Mouse (Mus musculus) CH12.LX (cell line): ENCODE data around the gene Olfr172. TPM values are rescaled to one million over a fixed set of nuclear protein-coding genes. Genes with fewer than 3 reads are reported as not detected.

ENCODE experiments used
- DNase-seq: peaks from one replicate; pipeline ENCODE4 v3.0.0-alpha.2; 2013; ENCODE audit errors: extremely low read depth
- H3K27ac ChIP-seq: 2 replicates; pipeline ENCODE4 v1.5.1; 2012; ENCODE audit warnings: low read depth, mild to moderate bottlenecking, control low read depth, moderate library complexity; ENCODE audit not compliant: insufficient read depth
- H3K27me3 ChIP-seq: replicated peaks from 2 replicates; pipeline ENCODE3; 2012; ENCODE audit warnings: inconsistent platforms
- H3K36me3 ChIP-seq, 2 experiments: replicated peaks in 1 of 2; 2 replicates each; pipeline versions ENCODE3 to v1.6.1; 2012; ENCODE audit warnings: inconsistent platforms in 1 of 2, low read length in 1 of 2, mild to moderate bottlenecking in 1 of 2, mixed read lengths in 1 of 2, moderate library complexity in 1 of 2; ENCODE audit not compliant: control insufficient read depth in 1 of 2, insufficient read depth in 1 of 2
- H3K4me1 ChIP-seq, 2 experiments: 2 replicates each; pipeline ENCODE4 v1.6.1; 2012; ENCODE audit warnings: inconsistent platforms in 1 of 2, moderate library complexity in 1 of 2; ENCODE audit not compliant: insufficient read depth in 2 of 2, control insufficient read depth in 1 of 2
- H3K4me2 ChIP-seq: 2 replicates; pipeline ENCODE4 v1.6.1; 2012; ENCODE audit warnings: low read depth, mild to moderate bottlenecking, control low read depth; ENCODE audit not compliant: poor library complexity, insufficient read depth, severe bottlenecking
- H3K4me3 ChIP-seq, 3 experiments: fragments of 150-350 bp in 1 of 3; sonication (generic) in 1 of 3; replicated peaks in 1 of 3; 2 replicates each; pipeline versions ENCODE3 to v1.5.1; 2011 to 2012; ENCODE audit warnings: low read depth in 2 of 3, low read length in 2 of 3, mild to moderate bottlenecking in 2 of 3, moderate library complexity in 2 of 3, control low read depth in 1 of 3, improper control_type of control experiment in 1 of 3, inconsistent platforms in 1 of 3, mixed read lengths in 1 of 3; ENCODE audit not compliant: poor library complexity in 1 of 3
- H3K79me2 ChIP-seq: replicated peaks from 2 replicates; pipeline ENCODE4 v1.6.1; 2012; ENCODE audit warnings: mild to moderate bottlenecking, moderate library complexity; ENCODE audit not compliant: control insufficient read depth, poor library complexity, insufficient read depth, severe bottlenecking; ENCODE audit errors: extremely low read depth
- H3K9ac ChIP-seq: 2 replicates; pipeline ENCODE4 v1.6.1; 2012; ENCODE audit warnings: low read depth, mild to moderate bottlenecking, control low read depth, moderate library complexity; ENCODE audit not compliant: insufficient read depth
- H3K9me3 ChIP-seq: replicated peaks from 2 replicates; pipeline ENCODE3; 2012; ENCODE audit warnings: low read length, inconsistent platforms, mixed read lengths
- BHLHE40 ChIP-seq: IDR thresholded peaks from 2 replicates; pipeline ENCODE4 v1.6.1; 2011; ENCODE audit warnings: mild to moderate bottlenecking, low read depth, low read length, improper control_type of control experiment
- CHD1 ChIP-seq: IDR thresholded peaks from 2 replicates; pipeline ENCODE4 v1.6.1; 2012; ENCODE audit warnings: low read depth, low read length, improper control_type of control experiment, inconsistent platforms
- CHD2 ChIP-seq: IDR thresholded peaks from 2 replicates; pipeline ENCODE4 v1.6.1; 2011; ENCODE audit warnings: low read length, improper control_type of control experiment
- CTCF ChIP-seq, 2 experiments: IDR thresholded peaks in 1 of 2; conservative IDR thresholded peaks in 1 of 2; 2 replicates each; pipeline ENCODE4 v1.5.1; 2011 to 2012; ENCODE audit warnings: low read depth in 2 of 2, low read length in 2 of 2, improper control_type of control experiment in 1 of 2, inconsistent platforms in 1 of 2, mild to moderate bottlenecking in 1 of 2, moderate library complexity in 1 of 2
- E2F4 ChIP-seq: IDR thresholded peaks from 2 replicates; pipeline ENCODE4 v1.6.1; 2011; ENCODE audit warnings: low read depth, low read length, improper control_type of control experiment; ENCODE audit not compliant: insufficient replicate concordance
- ELF1 ChIP-seq: IDR thresholded peaks from 2 replicates; pipeline ENCODE4 v1.6.1; 2014; ENCODE audit warnings: low read depth, mild to moderate bottlenecking, inconsistent platforms, low read length, improper control_type of control experiment
- ETS1 ChIP-seq: conservative IDR thresholded peaks from 2 replicates; pipeline ENCODE4 v1.6.1; 2012; ENCODE audit warnings: low read depth, mild to moderate bottlenecking, inconsistent platforms, low read length, improper control_type of control experiment, moderate library complexity
- GABPA ChIP-seq: IDR thresholded peaks from 2 replicates; pipeline ENCODE4 v1.6.1; 2012; ENCODE audit warnings: low read depth, low read length, improper control_type of control experiment, inconsistent platforms; ENCODE audit not compliant: insufficient replicate concordance
- HCFC1 ChIP-seq: IDR thresholded peaks from 2 replicates; pipeline ENCODE4 v1.6.1; 2012; ENCODE audit warnings: low read depth, mild to moderate bottlenecking, inconsistent platforms, low read length, improper control_type of control experiment
- IRF4 ChIP-seq: IDR thresholded peaks from 2 replicates; pipeline ENCODE4 v1.6.1; 2014; ENCODE audit warnings: low read depth, mild to moderate bottlenecking, inconsistent platforms, low read length, improper control_type of control experiment
- JUN ChIP-seq: IDR thresholded peaks from 2 replicates; pipeline ENCODE4 v1.6.1; 2011; ENCODE audit warnings: low read depth, mild to moderate bottlenecking, low read length, improper control_type of control experiment, moderate library complexity; ENCODE audit not compliant: insufficient read depth
- JUND ChIP-seq: conservative IDR thresholded peaks from 2 replicates; pipeline ENCODE4 v1.6.1; 2011; ENCODE audit warnings: low read depth, low read length, improper control_type of control experiment
- KAT2A ChIP-seq: IDR thresholded peaks from 2 replicates; pipeline ENCODE4 v1.6.1; 2012; ENCODE audit warnings: low read length, improper control_type of control experiment, inconsistent platforms; ENCODE audit not compliant: insufficient replicate concordance
- MAFK ChIP-seq: IDR thresholded peaks from 2 replicates; pipeline ENCODE4 v1.6.1; 2011; ENCODE audit warnings: low read length, improper control_type of control experiment; ENCODE audit not compliant: insufficient replicate concordance
- MAZ ChIP-seq: IDR thresholded peaks from 2 replicates; pipeline ENCODE4 v1.6.1; 2012; ENCODE audit warnings: low read depth, mild to moderate bottlenecking, inconsistent platforms, low read length, improper control_type of control experiment, moderate library complexity
- MEF2A ChIP-seq: IDR thresholded peaks from 2 replicates; pipeline ENCODE4 v1.6.1; 2014; ENCODE audit warnings: low read depth, mild to moderate bottlenecking, inconsistent platforms, low read length, improper control_type of control experiment, borderline replicate concordance
- MXI1 ChIP-seq: IDR thresholded peaks from 2 replicates; pipeline ENCODE4 v1.6.1; 2011; ENCODE audit warnings: mild to moderate bottlenecking, low read depth, low read length, improper control_type of control experiment
- NELFE ChIP-seq: IDR thresholded peaks from 2 replicates; pipeline ENCODE4 v1.6.1; 2011; ENCODE audit warnings: low read depth, low read length, improper control_type of control experiment
- NRF1 ChIP-seq: IDR thresholded peaks from 2 replicates; pipeline ENCODE4 v1.6.1; 2014; ENCODE audit warnings: low read depth, mild to moderate bottlenecking, inconsistent platforms, low read length, improper control_type of control experiment, moderate library complexity
- POLR2A ChIP-seq: IDR thresholded peaks from 2 replicates; pipeline ENCODE4 v1.6.1; 2011; ENCODE audit warnings: low read depth, mild to moderate bottlenecking, improper control_type of control experiment, low read length
- RCOR1 ChIP-seq: conservative IDR thresholded peaks from 2 replicates; pipeline ENCODE4 v1.6.1; 2012; ENCODE audit warnings: low read depth, mild to moderate bottlenecking, inconsistent platforms, low read length, improper control_type of control experiment
- SIN3A ChIP-seq: IDR thresholded peaks from 2 replicates; pipeline ENCODE4 v1.6.1; 2012; ENCODE audit warnings: low read length, improper control_type of control experiment, inconsistent platforms
- SMC3 ChIP-seq: IDR thresholded peaks from 2 replicates; pipeline ENCODE4 v1.6.1; 2011; ENCODE audit warnings: low read depth, low read length, improper control_type of control experiment
- TBP ChIP-seq: conservative IDR thresholded peaks from 2 replicates; pipeline ENCODE4 v1.6.1; 2011; ENCODE audit warnings: low read depth, low read length, improper control_type of control experiment
- TCF12 ChIP-seq: IDR thresholded peaks from 2 replicates; pipeline ENCODE4 v1.6.1; 2014; ENCODE audit warnings: low read depth, mild to moderate bottlenecking, inconsistent platforms, low read length, improper control_type of control experiment
- UBTF ChIP-seq: IDR thresholded peaks from 2 replicates; pipeline ENCODE4 v1.6.1; 2012; ENCODE audit warnings: low read depth, mild to moderate bottlenecking, inconsistent platforms, low read length, improper control_type of control experiment, moderate library complexity
- USF2 ChIP-seq: conservative IDR thresholded peaks from 2 replicates; pipeline ENCODE4 v1.6.1; 2011; ENCODE audit warnings: low read depth, low read length, improper control_type of control experiment
- ZC3H11A ChIP-seq: IDR thresholded peaks from 2 replicates; pipeline ENCODE4 v1.6.1; 2012; ENCODE audit warnings: low read depth, mild to moderate bottlenecking, inconsistent platforms, low read length, improper control_type of control experiment
- ZKSCAN1 ChIP-seq: IDR thresholded peaks from 2 replicates; pipeline ENCODE4 v1.6.1; 2012; ENCODE audit warnings: low read depth, inconsistent platforms, low read length, improper control_type of control experiment, borderline replicate concordance
- ZMIZ1 ChIP-seq: IDR thresholded peaks from 2 replicates; pipeline ENCODE4 v1.6.1; 2012; ENCODE audit warnings: low read depth, mild to moderate bottlenecking, inconsistent platforms, low read length, improper control_type of control experiment
- ZNF384 ChIP-seq: IDR thresholded peaks from 2 replicates; pipeline ENCODE4 v1.6.1; 2012; ENCODE audit warnings: low read depth, low read length, improper control_type of control experiment, inconsistent platforms
- dilution Hi-C: fragments of 300-500 bp; cut with MboI; formaldehyde crosslinking; loops from 2 replicates; pipeline ENCODE4 v1.14.3; 2020; ENCODE audit warnings: low sequenced_read_pairs; ENCODE audit not compliant: extremely low pct_unique_long_range_greater_than_20kb, extremely low pct_ligation_motif_present
- in situ Hi-C: fragments of 300-500 bp; cut with MboI; formaldehyde crosslinking; loops from 3 replicates; pipeline ENCODE4 v1.14.3; 2019; ENCODE audit warnings: low sequenced_read_pairs, low pct_ligation_motif_present, low pct_unique_long_range_greater_than_20kb, mixed read lengths
- polyA plus RNA-seq: library from polyadenylated mRNA; unstranded; fragments of >175 nt; gene quantifications from 2 replicates; pipeline ENCODE4 v1.2.1, GENCODE M21; 2012; ENCODE audit warnings: low read depth; ENCODE audit not compliant: insufficient read length
- total RNA-seq, 2 experiments: library from RNA; depleted of rRNA; stranded (reverse); fragments of 300-350 nt in 1 of 2; fragments of >200 nt in 1 of 2; gene quantifications; 2 replicates each; pipeline ENCODE4 v1.2.3; 2012 to 2014

Gene Olfr172
- total and polyA plus RNA-seq, 3 experiments = not detected

DNA sequence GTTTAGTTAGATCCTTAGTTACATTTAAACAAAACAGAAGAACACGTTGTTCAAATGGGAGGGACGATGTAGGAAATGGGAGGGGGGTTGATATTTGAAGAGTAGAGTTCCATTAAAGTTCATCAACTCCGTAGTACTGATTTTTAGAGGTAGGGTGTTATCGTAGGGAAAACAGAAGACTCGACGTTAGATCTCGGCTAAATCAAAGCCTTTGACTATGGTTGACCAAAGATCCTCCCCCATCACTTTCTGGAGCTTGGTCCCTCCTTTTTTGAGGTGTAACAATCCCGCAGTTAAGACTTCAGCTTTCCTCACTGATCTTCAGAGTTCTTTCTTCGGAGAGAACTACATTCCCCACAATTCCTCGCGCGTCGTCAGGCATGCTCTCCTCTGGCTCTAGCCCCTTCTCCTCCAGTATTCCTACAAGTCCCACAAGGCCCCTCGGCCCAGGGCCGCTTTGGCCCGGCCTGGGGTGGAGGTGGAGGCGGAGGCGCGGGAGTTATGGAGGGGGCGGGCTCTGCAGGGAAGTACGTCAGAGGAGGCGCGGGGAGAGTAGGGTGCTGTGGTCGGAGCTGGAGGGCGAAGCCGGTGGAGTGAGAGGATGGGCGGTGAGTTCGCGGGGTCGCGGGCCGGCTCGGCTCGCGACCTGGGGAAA lies 35.4 kb downstream of the Olfr172 start, which contains the start of gene Cldnd1 (continued):
- TF ChIP-seq UBTF (peak; percentile 86), IRF4 (peak; percentile 79; the same call in 1 of the 2 replicates), NELFE (0 out of 2 replicates have a peak, but pooled peaks have one; percentile 66), MXI1 (peak; percentile 87), BHLHE40 (no peak), KAT2A (peak; percentile 100), SMC3 (no peak), POLR2A (peak; percentile 78), MEF2A (peak; percentile 81), E2F4 (peak; percentile 90), JUN (0 out of 2 replicates have a peak, but pooled peaks have one; percentile 41), MAZ (peak; percentile 97), HCFC1 (peak; percentile 99), NRF1 (peak; percentile 91), ZMIZ1 (peak; percentile 91; the same call in 1 of the 2 replicates), ZC3H11A (no peak), JUND (0 out of 2 replicates have a peak, but pooled peaks have one; percentile 63), MAFK (no peak), CHD2 (peak; percentile 79), ETS1 (peak; percentile 34; the same call in 1 of the 2 replicates), TBP (peak; percentile 80), TCF12 (peak; percentile 74; the same call in 1 of the 2 replicates)

DNA sequence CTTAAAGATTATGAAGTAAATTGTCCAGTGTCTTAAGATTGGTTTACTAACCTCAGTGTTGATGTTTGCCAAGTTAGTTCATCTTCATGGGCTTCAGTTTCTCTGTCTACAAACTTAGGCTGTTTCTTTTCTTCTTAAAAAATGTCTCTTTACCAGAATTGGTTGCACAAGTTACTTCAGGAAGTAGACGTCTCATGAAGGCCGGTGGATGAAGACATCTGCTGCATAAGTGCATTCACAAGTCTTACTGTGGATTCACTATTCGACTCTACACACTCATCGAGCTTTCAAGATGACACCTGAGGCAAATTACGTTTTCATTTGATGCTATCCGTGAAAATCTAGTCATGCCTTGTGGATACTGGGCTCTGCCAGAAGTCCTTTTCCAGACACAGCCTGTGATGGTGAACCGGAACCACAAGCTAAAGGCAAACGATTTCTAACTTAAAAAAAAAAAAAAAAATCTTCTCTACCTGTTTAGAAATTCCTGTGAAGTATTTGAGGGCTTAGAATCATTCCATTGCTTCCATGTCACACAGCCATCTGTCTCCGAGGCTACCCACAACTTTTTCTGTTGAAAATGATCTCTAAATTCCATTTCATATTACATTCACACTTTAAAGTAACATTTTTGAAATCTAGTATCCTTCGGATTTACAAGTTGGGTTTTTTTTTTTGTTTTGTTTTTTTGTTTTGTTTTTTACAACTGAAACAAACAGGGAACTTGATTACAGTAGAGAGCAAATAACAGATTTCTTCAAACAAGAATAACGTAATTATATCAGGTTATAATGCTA lies 36.1 kb downstream of the Olfr172 start:
- Histone ChIP-seq H3K27me3 (peaks cover 3% of the 10 kb centered on the region), H3K4me1 (peaks cover 8 to 30% of the 10 kb centered on the region in 2 experiments), H3K27ac (peak overlapping the region; percentile 89), H3K79me2 (peaks cover 31% of the 10 kb centered on the region), H3K9me3 (no peaks in the 10 kb centered on the region), H3K36me3 (peaks cover 23 to 25% of the 10 kb centered on the region in 2 experiments), H3K4me2 (peak overlapping the region; percentile 98), H3K4me3 (peak overlapping the region; percentile 68 to 79 (median 78)), H3K9ac (peak overlapping the region; percentile 83)
- no peak for DNase-seq
- dilution Hi-C loops = no loop called here
- in situ Hi-C loops = no loop called here
- peak; percentile 73 for TF ChIP-seq SIN3A
- peak; percentile 91 for TF ChIP-seq ZNF384
- TF ChIP-seq JUN = no peak
- TF ChIP-seq RCOR1 = peak; percentile 31; the same call in 1 of the 2 replicates
- TF ChIP-seq GABPA = no peak
- peak; percentile 36; the same call in 1 of the 2 replicates for TF ChIP-seq MXI1
- no peak for TF ChIP-seq MAFK
- peak; percentile 51; the same call in 1 of the 2 replicates for TF ChIP-seq TCF12
- TF ChIP-seq TBP = peak; percentile 29; the same call in 1 of the 2 replicates
- TF ChIP-seq NRF1 = no peak
- TF ChIP-seq MEF2A = no peak
- peak; percentile 96 for TF ChIP-seq CHD1
- no peak for TF ChIP-seq BHLHE40
- no peak for TF ChIP-seq ELF1
- TF ChIP-seq USF2 = peak; percentile 0; the same call in 1 of the 2 replicates
- no peak for TF ChIP-seq CHD2
- TF ChIP-seq UBTF = 0 out of 2 replicates have a peak, but pooled peaks have one; percentile 27
- no peak for TF ChIP-seq SMC3
- no peak for TF ChIP-seq ZKSCAN1
- no peak for TF ChIP-seq MAZ
- no peak for TF ChIP-seq CTCF (conservative IDR thresholded peaks at IDR 0.05 in 1 of 2, IDR thresholded peaks at IDR 0.05 in 1 of 2; ENCODE audit: low read depth in 2 of 2, low read length in 2 of 2)
